Mouse (Mus musculus): ENCODE data around the gene Sohlh1.

- no peak for TF ChIP-seq CTCF (IDR thresholded peaks at IDR 0.05; ENCODE audit: insufficient read depth, low read length)
- TF ChIP-seq POLR2A (IDR thresholded peaks at IDR 0.05; ENCODE audit: borderline replicate concordance, extremely low read depth, low read depth, low read length) = no peak
Observed at GRCm38 (mm10) chr2:25888144-25888543, 41.1 kb upstream of the Sohlh1 start.

All from lung, adult 2 months (tissue).